Mouse (Mus musculus) liver, embryonic 14.5 days (tissue): ENCODE measurements around the gene Cdk10. TPM values are rescaled to one million over a fixed set of nuclear protein-coding genes. Genes with fewer than 3 reads are reported as not detected.
A peak's percentile ranks its signal among the peaks of the same experiment; 100 is the strongest.

Source experiments
- ATAC-seq: fragments of 200-750 bp; cut with Nextera tagmentation; 2 replicates; pipeline ENCODE4 v1.8.0; 2017; ENCODE audit warnings: moderate number of reproducible peaks, mild to moderate bottlenecking, moderate library complexity; ENCODE audit not compliant: insufficient read depth
- DNase-seq, 3 experiments: peaks; one replicate each; pipeline ENCODE4 v3.0.0-alpha.2; 2012 to 2013; ENCODE audit warnings: low read depth in 3 of 3, low spot score in 3 of 3
- H3K27ac ChIP-seq: fragments of 300-500 bp; sonication (generic); 2 replicates; pipeline ENCODE4 v1.5.1; 2014; ENCODE audit warnings: moderate library complexity, mild to moderate bottlenecking, control low read depth, inconsistent platforms
- H3K27me3 ChIP-seq: fragments of 300-500 bp; sonication (generic); 2 replicates; pipeline ENCODE4 v1.6.1; 2014; ENCODE audit warnings: mild to moderate bottlenecking, low read length, moderate library complexity; ENCODE audit not compliant: control insufficient read depth, insufficient read depth
- H3K36me3 ChIP-seq: fragments of 300-500 bp; sonication (generic); replicated peaks from 2 replicates; pipeline ENCODE4 v1.6.1; 2014; ENCODE audit warnings: low read depth; ENCODE audit not compliant: control insufficient read depth, insufficient read depth
- H3K4me1 ChIP-seq, 2 experiments: fragments of 200-500 bp in 1 of 2; fragments of 300-500 bp in 1 of 2; sonication (generic) in 1 of 2; replicated peaks; 2 replicates each; pipeline ENCODE4 v1.6.1; 2012 to 2014; ENCODE audit warnings: antibody characterized with exemption in 1 of 2, inconsistent platforms in 1 of 2, low read length in 1 of 2; ENCODE audit not compliant: control insufficient read depth in 2 of 2, insufficient read depth in 2 of 2
- H3K4me2 ChIP-seq: fragments of 300-500 bp; sonication (generic); 2 replicates; pipeline ENCODE4 v1.6.1; 2014; ENCODE audit warnings: low read depth, mild to moderate bottlenecking, control low read depth, moderate library complexity
- H3K4me3 ChIP-seq, 2 experiments: fragments of 200-500 bp in 1 of 2; fragments of 300-500 bp in 1 of 2; sonication (generic) in 1 of 2; 2 replicates each; pipeline ENCODE4 v1.5.1; 2012 to 2014; ENCODE audit warnings: low read depth in 2 of 2, low read length in 2 of 2, mild to moderate bottlenecking in 2 of 2, control low read depth in 1 of 2, inconsistent platforms in 1 of 2, moderate library complexity in 1 of 2; ENCODE audit not compliant: insufficient read depth in 1 of 2
- H3K9ac ChIP-seq: fragments of 300-500 bp; sonication (generic); replicated peaks from 2 replicates; pipeline ENCODE4 v1.6.1; 2014; ENCODE audit warnings: mild to moderate bottlenecking, control low read depth, moderate library complexity
- H3K9me3 ChIP-seq: fragments of 300-500 bp; sonication (generic); 2 replicates; pipeline ENCODE4 v1.6.1; 2016; ENCODE audit warnings: low read length, mixed read lengths; ENCODE audit not compliant: control insufficient read depth
- CTCF ChIP-seq: IDR thresholded peaks from 2 replicates; pipeline ENCODE4 v1.5.1; 2016; ENCODE audit warnings: antibody characterized with exemption, low read depth, control low read depth
- EP300 ChIP-seq: IDR thresholded peaks from 2 replicates; pipeline ENCODE4 v1.6.1; 2016; ENCODE audit warnings: antibody characterized with exemption, low read depth
- WGBS: fragments of 180-500 bp; shearing (Covaris S2); extraction: QIAGEN DNeasy Blood & Tissue Kit; methylation state at CpG from one replicate; pipeline ENCODE4 v1.1.7; 2014; ENCODE audit not compliant: insufficient replicate concordance; 5-methylcytosine and 5-hydroxymethylcytosine counted together
- polyA plus RNA-seq, 2 experiments: library from polyadenylated mRNA; depleted of rRNA in 1 of 2; stranded (reverse) in 1 of 2; unstranded in 1 of 2; fragments of >200 nt; fragmentation: Nextera tagmentation in 1 of 2; extraction: Ambion mirVana in 1 of 2; gene quantifications; 2 replicates each; pipeline versions ENCODE4 v1.2.1 to v1.2.3; 2012 to 2014

The Cdk10 gene
- polyA plus RNA-seq, 2 experiments, result 7.2 to 16.3 TPM

- H3K9ac ChIP-seq, result no peak overlapping the region
These were observed 7.1 kb downstream of the Cdk10 start for GRCm38 (mm10) chr8:123231742-123232141.

DNA sequence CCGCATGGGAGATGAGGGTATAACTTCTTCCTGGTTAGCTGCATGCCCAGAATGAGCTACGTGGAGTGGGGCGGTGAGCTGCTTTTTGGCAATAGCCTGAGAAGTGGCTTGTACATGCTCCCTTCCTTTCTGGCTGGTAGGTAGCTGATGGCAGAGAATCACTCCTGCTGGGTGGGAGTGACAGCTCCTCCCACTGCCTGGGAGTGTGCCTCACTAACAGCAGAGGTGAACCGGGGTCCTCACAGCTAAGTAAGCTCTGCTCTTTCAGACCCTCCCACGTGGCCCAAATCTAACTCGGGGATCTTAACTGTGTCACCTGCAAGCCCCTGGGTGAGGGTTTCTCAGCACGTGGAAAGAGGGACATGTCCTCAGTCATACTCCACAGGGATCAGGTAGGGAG is 7.9 kb downstream of the Cdk10 start:
- H3K9me3 ChIP-seq, result no peaks in the 10 kb centered on the region
- 40% methylated on average over 7 of the region's 7 CpGs for WGBS
- ATAC-seq, result no peak
- peaks cover 7 to 10% of the 10 kb centered on the region in 2 experiments for H3K4me1 ChIP-seq
- H3K27ac ChIP-seq, result no peak overlapping the region
- no peak for TF ChIP-seq CTCF
- TF ChIP-seq EP300, result no peak
- no peak overlapping the region for H3K4me3 ChIP-seq
- no peaks in the 10 kb centered on the region for H3K36me3 ChIP-seq
- no peak for DNase-seq
- peaks cover 12% of the 10 kb centered on the region for H3K27me3 ChIP-seq
- H3K4me2 ChIP-seq, result no peak overlapping the region
- no peak overlapping the region for H3K9ac ChIP-seq

More at GRCm38 (mm10) chr8:123231742-123232141, 7.1 kb downstream of the Cdk10 start:
- TF ChIP-seq CTCF (peak; percentile 48), EP300 (no peak)
- ATAC-seq (no peak), DNase-seq (no peak)
- Histone ChIP-seq H3K36me3 (no peaks in the 10 kb centered on the region), H3K4me1 (peaks cover 7 to 10% of the 10 kb centered on the region in 2 experiments), H3K27me3 (peaks cover 12% of the 10 kb centered on the region), H3K4me2 (no peak overlapping the region), H3K9me3 (no peaks in the 10 kb centered on the region), H3K27ac (no peak overlapping the region), H3K4me3 (no peak overlapping the region)
- WGBS, result 59% methylated on average over 5 of the region's 5 CpGs

GRCm38 (mm10) chr8:123233300-123233699 is 8.7 kb downstream of the Cdk10 start:
- Histone ChIP-seq H3K36me3 (no peaks in the 10 kb centered on the region), H3K27me3 (peaks cover 12% of the 10 kb centered on the region), H3K9me3 (no peaks in the 10 kb centered on the region), H3K4me2 (no peak overlapping the region), H3K4me1 (peaks cover 7 to 10% of the 10 kb centered on the region in 2 experiments), H3K9ac (no peak overlapping the region), H3K27ac (no peak overlapping the region), H3K4me3 (no peak overlapping the region)
- TF ChIP-seq EP300, result no peak
- no peak for TF ChIP-seq CTCF
- 71% methylated on average over 13 of the region's 13 CpGs for WGBS
- no peak for ATAC-seq
- no peak for DNase-seq

DNA sequence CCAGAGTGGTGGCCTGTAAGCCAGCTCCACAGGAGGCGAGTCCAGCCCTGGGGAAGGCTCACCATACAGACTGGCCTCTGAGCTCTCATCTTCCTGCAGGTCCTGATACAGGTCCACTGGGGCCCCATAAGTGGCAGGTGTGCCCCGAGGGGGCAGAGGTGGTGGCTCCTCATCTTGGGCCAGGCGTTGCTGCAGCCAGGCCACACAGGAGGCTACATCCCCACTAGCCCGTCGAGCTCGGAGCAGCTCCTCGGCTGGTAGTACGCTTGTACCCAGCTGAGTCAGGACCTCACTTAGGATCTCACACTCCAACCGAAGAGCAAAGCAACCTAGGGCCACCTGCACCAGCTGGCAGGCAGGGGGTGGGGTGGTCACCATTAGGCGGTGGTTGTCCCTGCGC is 9.1 kb downstream of the Cdk10 start:
- Histone ChIP-seq H3K4me1 (peaks cover 7 to 10% of the 10 kb centered on the region in 2 experiments), H3K27ac (no peak overlapping the region), H3K4me2 (no peak overlapping the region), H3K4me3 (no peak overlapping the region), H3K9me3 (no peaks in the 10 kb centered on the region), H3K27me3 (peaks cover 12% of the 10 kb centered on the region), H3K36me3 (no peaks in the 10 kb centered on the region), H3K9ac (no peak overlapping the region)
- TF ChIP-seq CTCF, result no peak
- no peak for TF ChIP-seq EP300
- ATAC-seq, result no peak
- DNase-seq, result no peak
- WGBS, result 63% methylated on average over 11 of the region's 11 CpGs

DNA sequence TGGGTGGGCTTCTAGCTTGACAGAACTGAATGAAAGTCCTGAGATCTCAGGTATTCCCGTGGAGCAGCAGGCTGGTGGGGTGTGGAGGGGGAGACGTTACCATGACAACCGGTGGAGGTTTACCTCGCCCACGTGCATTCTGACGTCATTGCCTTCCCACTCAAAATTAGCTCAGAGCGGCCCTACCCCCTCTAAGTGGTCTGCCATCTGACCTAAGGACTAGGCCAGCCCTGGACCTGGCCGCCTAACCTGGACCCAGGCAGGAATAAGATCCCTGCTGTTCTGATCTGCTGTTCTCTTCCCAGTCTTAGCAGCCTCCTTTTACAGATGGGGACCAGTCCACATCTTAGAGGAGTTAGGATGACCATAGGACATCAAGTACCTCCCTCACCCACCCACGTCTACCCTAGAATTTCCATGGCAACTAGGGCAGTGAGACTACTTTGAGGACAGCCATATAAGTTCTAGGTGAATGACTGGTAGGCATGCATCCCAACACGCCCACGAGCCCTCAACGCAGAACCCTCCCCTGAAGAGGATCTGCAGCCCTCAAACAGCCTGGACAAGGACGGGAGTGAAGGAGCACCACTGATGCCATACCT is 10.4 kb downstream of the Cdk10 start:
- H3K27ac ChIP-seq, result no peak overlapping the region
- no peaks in the 10 kb centered on the region for H3K36me3 ChIP-seq
- H3K4me3 ChIP-seq, result peak overlapping the region; percentile 64 to 70; a peak in 3 of 4 replicates
- ATAC-seq (no peak), DNase-seq (no peak)
- peaks cover 12% of the 10 kb centered on the region for H3K27me3 ChIP-seq
- H3K9ac ChIP-seq, result no peak overlapping the region
- TF ChIP-seq EP300 (no peak), CTCF (no peak)
- 32% methylated on average over 13 of the region's 13 CpGs for WGBS
- H3K4me2 ChIP-seq, result peak overlapping the region; percentile 94
- H3K9me3 ChIP-seq, result no peaks in the 10 kb centered on the region
- H3K4me1 ChIP-seq, result peaks cover 7 to 10% of the 10 kb centered on the region in 2 experiments
